Mouse (Mus musculus) layer of hippocampus, postnatal 14 days (tissue): Measurements from ENCODE around the gene Zfyve27. TPM values are rescaled to one million over a fixed set of nuclear protein-coding genes. Genes with fewer than 3 reads are reported as not detected.

ENCODE experiments used
- DNase-seq, 2 experiments: peaks; one replicate each; pipeline ENCODE4 v3.0.0; 2021 to 2022; ENCODE audit warnings: low spot score in 2 of 2, mixed read lengths in 1 of 2
- total RNA-seq, 2 experiments: library from RNA; stranded (reverse); gene quantifications; 2 replicates each; pipeline ENCODE4 v1.2.3; 2021

Zfyve27 gene
- total RNA-seq, 2 experiments from 2014 or later = 95.0 to 99.2 TPM

GRCm38 (mm10) chr19:42170025-42170969 is 6.5 kb downstream of the Zfyve27 start:
- DNase-seq = peak; percentile 86 to 94

GRCm38 (mm10) chr19:42176841-42177240 is 13.1 kb downstream of the Zfyve27 start:
- no peak for DNase-seq

- no peak for DNase-seq
Measured at GRCm38 (mm10) chr19:42177461-42177860, 13.7 kb downstream of the Zfyve27 start.

- DNase-seq = no peak
Measured at GRCm38 (mm10) chr19:42179356-42179755, 15.6 kb downstream of the Zfyve27 start.

GRCm38 (mm10) chr19:42182673-42183072 is 18.9 kb downstream of the Zfyve27 start:
- no peak for DNase-seq

GRCm38 (mm10) chr19:42189735-42190134 is 26.0 kb downstream of the Zfyve27 start:
- DNase-seq = no peak

- no peak for DNase-seq
Measured at GRCm38 (mm10) chr19:42190494-42190893, 26.7 kb downstream of the Zfyve27 start.

- peak in 1 of 2 experiments; percentile 45 for DNase-seq
Measured at GRCm38 (mm10) chr19:42193311-42193710, 29.6 kb downstream of the Zfyve27 start.

- DNase-seq = no peak
Measured at GRCm38 (mm10) chr19:42196378-42196777, 32.6 kb downstream of the Zfyve27 start.

- DNase-seq = peak in 1 of 2 experiments; percentile 32
Measured at GRCm38 (mm10) chr19:42197066-42197465, 33.3 kb downstream of the Zfyve27 start.

- DNase-seq = no peak
Measured at GRCm38 (mm10) chr19:42198026-42198425, 34.3 kb downstream of the Zfyve27 start.

GRCm38 (mm10) chr19:42201696-42202381 is 38.1 kb downstream of the Zfyve27 start, which contains the start of gene Sfrp5:
Gene Sfrp5 (minus strand): TSS chr19:42202252.
- no peak for DNase-seq

GRCm38 (mm10) chr19:42202467-42202866 is 38.7 kb downstream of the Zfyve27 start:
- DNase-seq = no peak

GRCm38 (mm10) chr19:42204306-42204705 is 40.6 kb downstream of the Zfyve27 start:
- DNase-seq = no peak

- DNase-seq = no peak
Measured at GRCm38 (mm10) chr19:42205201-42205600, 41.5 kb downstream of the Zfyve27 start.

- DNase-seq = no peak
Measured at GRCm38 (mm10) chr19:42209485-42209884, 45.7 kb downstream of the Zfyve27 start.

- DNase-seq = no peak
Measured at GRCm38 (mm10) chr19:42209976-42210375, 46.2 kb downstream of the Zfyve27 start.

- no peak for DNase-seq
Measured at GRCm38 (mm10) chr19:42211936-42212335, 48.2 kb downstream of the Zfyve27 start.

- DNase-seq = no peak
Measured at GRCm38 (mm10) chr19:42214601-42215000, 50.9 kb downstream of the Zfyve27 start.

- DNase-seq = no peak
Measured at GRCm38 (mm10) chr19:42216699-42217373, 53.1 kb downstream of the Zfyve27 start.

- DNase-seq = peak in 1 of 2 experiments; percentile 57
Measured at GRCm38 (mm10) chr19:42217374-42217763, 53.6 kb downstream of the Zfyve27 start.
